ENCODE assay signal across 11 mouse cellular contexts in genomic region chr2:181159091-181159514, GRCm38 (mm10). TPM values are rescaled to one million over a fixed set of nuclear protein-coding genes. Genes with fewer than 3 reads are reported as not detected.
A peak's percentile ranks its signal among the peaks of the same experiment; 100 is the strongest.
DNase-seq lines count a peak whose midpoint lies in the region; TF ChIP-seq lines count a peak whose summit lies in the region.
"Had no signal": no experiment of that assay in that cellular context is flagged by ENCODE, and none has a peak within 500 bp of the region (broad histone marks: within the 10 kb centered on the region; RNA-seq: fewer than 3 reads in every experiment).

No protein-coding gene starts in this region.

- intact Hi-C loops in left cerebral cortex, adult 2 months (cut with DNase I), result no loop called here

- TF ChIP-seq CTCF in layer of hippocampus, adult 2 months (conservative IDR thresholded peaks at IDR 0.05), result no peak
- no peak for TF ChIP-seq CTCF in left cerebral cortex, adult 2 months (IDR thresholded peaks at IDR 0.05)

- peak overlapping the region; percentile 33; the same call in 1 of the 2 replicates for H3K4me3 ChIP-seq in layer of hippocampus, adult 2 months
- H3K4me3 ChIP-seq in left cerebral cortex, adult 2 months, result no peak overlapping the region; the same call in 1 of the 2 replicates
- H3K4me3 ChIP-seq: stomach, embryonic 15.5 days had no signal

- H3K27ac ChIP-seq in layer of hippocampus, adult 2 months, result peak overlapping the region; percentile 99
- H3K27ac ChIP-seq in left cerebral cortex, adult 2 months, result peak overlapping the region; percentile 99
- H3K27ac ChIP-seq: kidney, postnatal 0 days; macrophage; stomach, embryonic 15.5 days had no signal

- DNase-seq in layer of hippocampus, adult 2 months (ENCODE audit: low spot score in 2 of 2), result peak; percentile 63 to 79
- DNase-seq in layer of hippocampus, adult 9-10 months (ENCODE audit: low spot score), result no peak
- peak; percentile 57 for DNase-seq in gastrocnemius, postnatal 10 days
- peak; percentile 66 to 74 for DNase-seq in left cerebral cortex, adult 2 months (ENCODE audit: extremely low spot score in 1 of 2, low spot score in 2 of 2)
- DNase-seq in telencephalon, adult 2 months (ENCODE audit: low read depth, low spot score), result peak; percentile 92
- no peak for DNase-seq in kidney, postnatal 25 days
- DNase-seq in urinary bladder, adult 18-20 months (ENCODE audit: low spot score in 2 of 2), result no peak
- no peak for DNase-seq in adipocyte (ENCODE audit: low spot score)

RNA-seq across cellular contexts. Expression of gene Eef1a2, which starts 2.3 kb away (rescaled TPM):
- 1,000 to 10,000 TPM; 1,145 to 1,175 TPM for total RNA-seq in layer of hippocampus, adult 2 months (2021)
- total RNA-seq in gastrocnemius, postnatal 10 days (2021), result 1,000 to 10,000 TPM; 1,498 to 1,682 TPM
- 1,000 to 10,000 TPM; 1,380 to 1,388 TPM for total RNA-seq in left cerebral cortex, adult 2 months (2021)

RNA-seq across cellular contexts. Expression of gene Kcnq2, which starts 24.0 kb away (rescaled TPM):
- 100 to 1,000 TPM; 327 to 335 TPM for total RNA-seq in layer of hippocampus, adult 2 months (2021)
- under 1 TPM; 0.23 to 0.47 TPM for total RNA-seq in gastrocnemius, postnatal 10 days (2021)
- total RNA-seq in left cerebral cortex, adult 2 months (2021), result 100 to 1,000 TPM; 275 to 280 TPM

RNA-seq across cellular contexts. Expression of gene Ppdpf, which starts 27.9 kb away (rescaled TPM):
- 10 to 100 TPM; 85.4 to 90.2 TPM for total RNA-seq in layer of hippocampus, adult 2 months (2021)
- 10 to 100 TPM; 55.2 to 60.3 TPM for total RNA-seq in gastrocnemius, postnatal 10 days (2021)
- 10 to 100 TPM; 72.8 to 77.8 TPM for total RNA-seq in left cerebral cortex, adult 2 months (2021)

RNA-seq across cellular contexts. Expression of gene Ptk6, which starts 43.5 kb away (rescaled TPM):
- under 1 TPM in 1 of 2 experiments, not detected in 1; 0.10 TPM for total RNA-seq in layer of hippocampus, adult 2 months (2021)
- not detected for total RNA-seq in gastrocnemius, postnatal 10 days (2021)
- under 1 TPM in 1 of 2 experiments, not detected in 1; 0.11 TPM for total RNA-seq in left cerebral cortex, adult 2 months (2021)

RNA-seq across cellular contexts. Expression of gene Srms, which starts 53.9 kb away (rescaled TPM):
- total RNA-seq in layer of hippocampus, adult 2 months (2021), result under 1 TPM; 0.12 to 0.41 TPM
- total RNA-seq in gastrocnemius, postnatal 10 days (2021), result under 1 TPM; 0.12 to 0.14 TPM
- under 1 TPM; 0.25 to 0.26 TPM for total RNA-seq in left cerebral cortex, adult 2 months (2021)

Comparison
In these comparisons a context has a peak if more than half of its experiments do, and no peak if none do; other contexts are left out.
1. DNase-seq: peak in layer of hippocampus, adult 2 months (2 of 2), gastrocnemius, postnatal 10 days (single experiment), left cerebral cortex, adult 2 months (2 of 2) and telencephalon, adult 2 months (single experiment); none in layer of hippocampus, adult 9-10 months (single experiment), kidney, postnatal 25 days (0 of 2), urinary bladder, adult 18-20 months (0 of 2) and adipocyte (single experiment).
2. RNA of gene Kcnq2, which starts 24.0 kb away (total RNA-seq): 327 to 335 TPM in layer of hippocampus, adult 2 months and 275 to 280 TPM in left cerebral cortex, adult 2 months; 0.23 to 0.47 TPM in gastrocnemius, postnatal 10 days; every median in the first group is over 100 times any median in the second.